Comparison of ENCODE assay signal across 30 mouse cellular contexts in the genomic region with DNA sequence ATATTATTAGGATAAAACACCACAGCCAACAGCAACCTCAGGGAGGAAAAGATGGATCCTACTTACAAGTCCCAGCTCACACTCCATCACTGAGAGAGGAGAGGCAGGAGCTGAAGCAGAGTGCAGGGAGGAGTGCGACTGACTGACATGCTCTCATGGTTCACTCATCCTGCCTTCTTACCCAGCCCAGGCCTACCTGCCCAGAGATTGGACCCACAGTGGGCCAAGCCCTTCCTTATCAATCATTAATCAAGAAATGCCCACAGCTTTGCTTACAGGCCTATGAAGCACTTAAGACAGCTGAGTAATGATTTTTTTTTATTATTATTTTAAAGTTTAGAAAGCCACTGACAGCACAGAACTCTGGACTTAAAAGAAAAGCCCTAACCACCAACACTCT. TPM values are rescaled to one million over a fixed set of nuclear protein-coding genes. Genes with fewer than 3 reads are reported as not detected.
A peak's percentile ranks its signal among the peaks of the same experiment; 100 is the strongest.
DNase-seq lines count a peak whose midpoint lies in the region; ATAC-seq and TF ChIP-seq lines count a peak whose summit lies in the region.
"Had no signal": no experiment of that assay in that cellular context is flagged by ENCODE, and none has a peak within 500 bp of the region (broad histone marks: within the 10 kb centered on the region; RNA-seq: fewer than 3 reads in every experiment).

No protein-coding gene starts in this region.

- peak; percentile 85 for ATAC-seq in kidney, embryonic 16.5 days (ENCODE audit: low FRiP score, low TSS enrichment)
- ATAC-seq in hindbrain, embryonic 11.5 days (ENCODE audit: low FRiP score): no peak
- ATAC-seq: forebrain, embryonic 15.5 days; midbrain, embryonic 15.5 days had no signal

- no peaks in the 10 kb centered on the region for H3K36me3 ChIP-seq in kidney, adult 2 months (ENCODE audit: control insufficient read depth, insufficient read depth, low read length)
- no peaks in the 10 kb centered on the region for H3K36me3 ChIP-seq in kidney, embryonic 16.5 days (ENCODE audit: insufficient read depth, low read length)
- H3K36me3 ChIP-seq in hindbrain, embryonic 11.5 days (ENCODE audit: control insufficient read depth, insufficient read depth, low read length): no peaks in the 10 kb centered on the region
- H3K36me3 ChIP-seq: embryonic facial prominence, embryonic 12.5 days; forebrain, embryonic 15.5 days; heart, embryonic 13.5 days; hindbrain, embryonic 15.5 days; midbrain, embryonic 15.5 days; neural tube, embryonic 15.5 days; stomach, embryonic 15.5 days had no signal

- no peak for TF ChIP-seq CTCF in kidney, adult 2 months (conservative IDR thresholded peaks at IDR 0.05; ENCODE audit: insufficient read depth, insufficient read length, low read depth, low read length)

- H3K9me3 ChIP-seq in kidney, embryonic 16.5 days (ENCODE audit: low read length): no peaks in the 10 kb centered on the region
- H3K9me3 ChIP-seq in hindbrain, embryonic 11.5 days (ENCODE audit: control insufficient read depth, low read length): no peaks in the 10 kb centered on the region
- H3K9me3 ChIP-seq: embryonic facial prominence, embryonic 12.5 days; forebrain, embryonic 15.5 days; G1E; heart, embryonic 13.5 days; hindbrain, embryonic 15.5 days; midbrain, embryonic 15.5 days; neural tube, embryonic 15.5 days; stomach, embryonic 15.5 days had no signal

- no peak overlapping the region for H3K9ac ChIP-seq in kidney, embryonic 16.5 days (replicated peaks; ENCODE audit: low read length)
- no peak overlapping the region for H3K9ac ChIP-seq in hindbrain, embryonic 11.5 days (ENCODE audit: low read depth, low read length)
- H3K9ac ChIP-seq: embryonic facial prominence, embryonic 12.5 days; forebrain, embryonic 15.5 days; heart, embryonic 13.5 days; hindbrain, embryonic 15.5 days; liver, embryonic 14.5 days; midbrain, embryonic 15.5 days; neural tube, embryonic 15.5 days; stomach, embryonic 15.5 days had no signal

- H3K4me1 ChIP-seq in kidney, adult 2 months (ENCODE audit: control insufficient read depth, insufficient read depth, low read length): peaks cover 23% of the 10 kb centered on the region
- peaks cover 14% of the 10 kb centered on the region for H3K4me1 ChIP-seq in kidney, embryonic 16.5 days (ENCODE audit: insufficient read depth, low read length)
- H3K4me1 ChIP-seq in hindbrain, embryonic 11.5 days (replicated peaks; ENCODE audit: control insufficient read depth, insufficient read depth, low read length): no peaks in the 10 kb centered on the region
- H3K4me1 ChIP-seq: forebrain, embryonic 15.5 days; hindbrain, embryonic 15.5 days; midbrain, embryonic 15.5 days; neural tube, embryonic 15.5 days; stomach, embryonic 15.5 days had no signal

- H3K27me3 ChIP-seq in kidney, adult 2 months (replicated peaks; ENCODE audit: control insufficient read depth, insufficient read depth, low read length): no peaks in the 10 kb centered on the region
- H3K27me3 ChIP-seq in kidney, embryonic 16.5 days (ENCODE audit: insufficient read depth, low read length): no peaks in the 10 kb centered on the region
- no peaks in the 10 kb centered on the region for H3K27me3 ChIP-seq in hindbrain, embryonic 11.5 days (ENCODE audit: control insufficient read depth, insufficient read depth, low read length)
- H3K27me3 ChIP-seq: embryonic facial prominence, embryonic 12.5 days; forebrain, embryonic 15.5 days; heart, embryonic 13.5 days; hindbrain, embryonic 15.5 days; midbrain, embryonic 15.5 days; neural tube, embryonic 15.5 days; stomach, embryonic 15.5 days had no signal

- H3K4me3 ChIP-seq in kidney, adult 2 months (ENCODE audit: insufficient read depth, low read depth, low read length): no peak overlapping the region
- H3K4me3 ChIP-seq in kidney, embryonic 16.5 days (ENCODE audit: low read length): no peak overlapping the region
- no peak overlapping the region for H3K4me3 ChIP-seq in hindbrain, embryonic 11.5 days (ENCODE audit: low read depth, low read length)
- H3K4me3 ChIP-seq: embryonic facial prominence, embryonic 12.5 days; forebrain, embryonic 15.5 days; gastrocnemius, adult 2 months; heart, embryonic 13.5 days; hindbrain, embryonic 15.5 days; layer of hippocampus, adult 2 months; midbrain, embryonic 15.5 days; neural tube, embryonic 15.5 days; stomach, embryonic 15.5 days had no signal

- no peak overlapping the region for H3K4me2 ChIP-seq in kidney, embryonic 16.5 days (replicated peaks; ENCODE audit: low read depth, low read length)
- no peak overlapping the region for H3K4me2 ChIP-seq in hindbrain, embryonic 11.5 days (replicated peaks; ENCODE audit: low read depth, low read length)
- H3K4me2 ChIP-seq: embryonic facial prominence, embryonic 12.5 days; forebrain, embryonic 15.5 days; heart, embryonic 13.5 days; hindbrain, embryonic 15.5 days; midbrain, embryonic 15.5 days; neural tube, embryonic 15.5 days; stomach, embryonic 15.5 days had no signal

- WGBS in kidney, adult 2 months: 44% methylated on average over 1 of the region's 1 CpGs
- WGBS in kidney, embryonic 16.5 days: 53% methylated on average over 1 of the region's 1 CpGs
- WGBS in hindbrain, embryonic 11.5 days: 93% methylated on average over 1 of the region's 1 CpGs

- peak overlapping the region; percentile 78 for H3K27ac ChIP-seq in kidney, adult 2 months (ENCODE audit: insufficient read depth, low read depth, low read length)
- H3K27ac ChIP-seq in kidney, embryonic 16.5 days (ENCODE audit: low read length): no peak overlapping the region
- H3K27ac ChIP-seq in hindbrain, embryonic 11.5 days (ENCODE audit: low read depth, low read length): no peak overlapping the region
- H3K27ac ChIP-seq: embryonic facial prominence, embryonic 12.5 days; forebrain, embryonic 15.5 days; gastrocnemius, adult 2 months; heart, embryonic 13.5 days; hindbrain, embryonic 15.5 days; layer of hippocampus, adult 2 months; liver, embryonic 14.5 days; macrophage; midbrain, embryonic 15.5 days; neural tube, embryonic 15.5 days; stomach, embryonic 15.5 days had no signal

- DNase-seq in kidney, adult 11 months: peak; percentile 73
- DNase-seq in kidney, adult 18-20 months: no peak
- DNase-seq in kidney, adult 2 months: peak; percentile 86
- peak; percentile 57 to 83 for DNase-seq in kidney, postnatal 36 days
- DNase-seq in urinary bladder, adult 2 months (ENCODE audit: low spot score): no peak
- no peak for DNase-seq in hindbrain, embryonic 11.5 days (ENCODE audit: low spot score)
- DNase-seq: adrenal gland, postnatal 10 days; cerebellum, adult 11 months; cerebellum, adult 9-11 months; embryo, embryonic 11 days; gastrocnemius, adult 2 months; gastrocnemius, postnatal 36 days; heart, postnatal 10 days; layer of hippocampus, postnatal 36 days; left cerebral cortex, postnatal 4 days; lung, adult 2 months; lung, postnatal 10 days; right cerebral cortex, postnatal 25 days had no signal

- TF ChIP-seq POLR2A in kidney, adult 2 months (IDR thresholded peaks at IDR 0.05; ENCODE audit: low read depth, low read length): no peak

RNA-seq across cellular contexts. Expression of a gene that starts 7.6 kb away (rescaled TPM):
- polyA plus RNA-seq in kidney, adult 2 months (2012; rRNA removed): 25.9 and 28.5 TPM in 2 replicates
- 18.2 and 20.4 TPM in 2 replicates for polyA plus RNA-seq in kidney, embryonic 16.5 days (2015; fragmentation: Nextera tagmentation; extraction: Ambion mirVana)
- polyA plus RNA-seq in urinary bladder, adult 2 months (2012; rRNA removed): 9.0 and 12.3 TPM in 2 replicates
- 6.4 and 6.7 TPM in 2 replicates for polyA plus RNA-seq in hindbrain, embryonic 11.5 days (2014; fragmentation: Nextera tagmentation; extraction: Ambion mirVana)

Comparison
In these comparisons a context has a peak if more than half of its experiments do, and no peak if none do; other contexts are left out.
1. DNase-seq: peak in kidney, adult 11 months (single experiment), kidney, adult 2 months (single experiment) and kidney, postnatal 36 days (2 of 2); none in kidney, adult 18-20 months (single experiment), urinary bladder, adult 2 months (single experiment) and hindbrain, embryonic 11.5 days (single experiment).